20 mouse cellular contexts compared by ENCODE assay signal in genomic region chr9:70975921-70976320, GRCm38 (mm10). TPM values are rescaled to one million over a fixed set of nuclear protein-coding genes. Genes with fewer than 3 reads are reported as not detected.
"Had no signal": no experiment of that assay in that cellular context is flagged by ENCODE, and none has a peak within 500 bp of the region (broad histone marks: within the 10 kb centered on the region; RNA-seq: fewer than 3 reads in every experiment).

No protein-coding gene starts in this region.

- DNase-seq: liver, postnatal 0 days; lung, adult 2 months; lung, postnatal 14 days; lung, postnatal 36 days; right cerebral cortex, postnatal 14 days; thymus, adult 18-20 months; thymus, postnatal 14 days; thymus, postnatal 36 days had no signal

- H3K4me3 ChIP-seq: lung, embryonic 15.5 days; megakaryocyte, embryonic 14.5 days; midbrain, embryonic 13.5 days; midbrain, embryonic 15.5 days; neural tube, embryonic 12.5 days had no signal

- H3K4me2 ChIP-seq: lung, embryonic 15.5 days; midbrain, embryonic 11.5 days; midbrain, embryonic 13.5 days; midbrain, embryonic 15.5 days; neural tube, embryonic 12.5 days had no signal

- H3K27ac ChIP-seq: lung, embryonic 15.5 days; macrophage; midbrain, embryonic 13.5 days; midbrain, embryonic 15.5 days; neural tube, embryonic 12.5 days had no signal

- ATAC-seq: liver, postnatal 0 days; lung, postnatal 0 days; midbrain, embryonic 13.5 days; midbrain, embryonic 15.5 days had no signal

- H3K4me1 ChIP-seq: lung, embryonic 15.5 days; midbrain, embryonic 13.5 days; midbrain, embryonic 15.5 days; neural tube, embryonic 12.5 days had no signal

- H3K9me3 ChIP-seq: lung, embryonic 15.5 days; midbrain, embryonic 13.5 days; midbrain, embryonic 15.5 days; neural tube, embryonic 12.5 days had no signal

- H3K9ac ChIP-seq: liver, postnatal 0 days; lung, embryonic 15.5 days; midbrain, embryonic 13.5 days; midbrain, embryonic 15.5 days; neural tube, embryonic 12.5 days had no signal

- H3K27me3 ChIP-seq: lung, embryonic 15.5 days; megakaryocyte, embryonic 14.5 days; midbrain, embryonic 13.5 days; midbrain, embryonic 15.5 days; neural tube, embryonic 12.5 days had no signal

- H3K36me3 ChIP-seq: lung, embryonic 15.5 days; midbrain, embryonic 13.5 days; midbrain, embryonic 15.5 days; neural tube, embryonic 12.5 days had no signal

RNA-seq across cellular contexts. Expression of gene Lipc, which starts 23.9 kb away (rescaled TPM):
- total RNA-seq: megakaryocyte progenitor cell, adult 5-6 weeks; midbrain, postnatal 0 days; monocyte, adult 5-6 weeks; neutrophil, adult 5-6 weeks had no signal
- polyA plus RNA-seq: midbrain, embryonic 11.5 days; midbrain, embryonic 13.5 days; midbrain, postnatal 0 days; neural tube, embryonic 12.5 days had no signal
